Mouse (Mus musculus) testis, adult 10 weeks (tissue): ENCODE results near the gene Lmo1. TPM values are rescaled to one million over a fixed set of nuclear protein-coding genes. Genes with fewer than 3 reads are reported as not detected.

Source experiments
- polyA plus RNA-seq: library from polyadenylated mRNA; stranded (reverse); fragments of 350-450 nt; fragmentation: Illumina TruSeq; extraction: RNeasy Lipid Tissue Mini Kit (QIAGEN cat#74804); gene quantifications from one replicate; pipeline ENCODE4 v1.2.3, GENCODE M21; 2014; ENCODE audit warnings: low read depth, low replicate concordance

Lmo1 gene
- not detected for polyA plus RNA-seq

GRCm38 (mm10) chr7:109174949-109175669 is at the start of gene Lmo1:
Gene Lmo1 (minus strand): TSS chr7:109175207.

Other genes starting within 250 kb of the Lmo1 start
- 0.27 TPM for gene Nlrp10, start 245.0 kb downstream of the Lmo1 start, polyA plus RNA-seq
- 23.3 TPM for gene Eif3f, start 240.8 kb downstream of the Lmo1 start, polyA plus RNA-seq
- 5.3 TPM for gene Tub, start 224.9 kb downstream of the Lmo1 start, polyA plus RNA-seq
- gene Ric3, start 91.9 kb downstream of the Lmo1 start, polyA plus RNA-seq = 16.7 TPM